Mouse (Mus musculus): ENCODE results near the gene Scnm1.

DNA sequence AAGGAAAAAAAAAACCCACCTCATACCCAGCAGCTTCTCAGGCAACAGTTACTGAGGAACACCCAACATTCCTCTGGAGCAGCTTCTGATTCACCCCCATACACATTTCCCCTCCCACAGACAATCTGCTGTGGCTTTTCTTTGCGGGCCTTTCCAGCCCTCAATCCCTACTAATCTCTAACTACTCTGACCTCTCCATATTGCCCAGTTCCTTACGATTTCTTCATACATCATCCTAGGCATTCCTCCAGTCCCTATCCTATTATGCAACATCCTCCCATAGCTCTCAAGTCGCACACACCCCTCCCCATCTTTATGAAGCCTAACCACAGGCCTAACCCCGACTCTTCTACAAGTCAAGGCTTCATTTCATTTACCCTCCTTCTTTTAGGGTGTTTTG is 28.7 kb downstream of the Scnm1 start:
- TF ChIP-seq CTCF (IDR thresholded peaks at IDR 0.05; ENCODE audit: insufficient read depth, low read length), result no peak
- TF ChIP-seq POLR2A (IDR thresholded peaks at IDR 0.05; ENCODE audit: borderline replicate concordance, extremely low read depth, low read depth, low read length), result no peak
